Mouse (Mus musculus): ENCODE data around the gene P2rx6.

DNA sequence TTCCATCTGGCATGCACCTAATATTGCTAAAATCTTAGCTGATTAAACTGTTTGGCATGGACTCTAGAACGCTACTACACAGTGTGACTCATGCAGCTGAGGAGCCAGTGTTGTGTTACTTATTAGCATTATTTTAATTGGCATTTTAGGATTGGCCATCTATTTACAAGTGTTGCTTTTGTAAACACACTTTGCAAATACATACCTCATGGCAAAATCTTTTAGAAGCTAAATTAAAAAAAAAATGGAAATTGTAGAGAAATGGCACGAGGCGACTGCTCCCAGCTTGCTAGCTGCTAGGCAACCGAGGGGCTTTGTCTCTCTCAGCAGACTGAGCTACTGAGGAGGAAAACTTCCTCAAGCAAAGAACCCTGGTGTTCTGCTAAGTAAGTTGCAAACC lies 43.3 kb downstream of the P2rx6 start:
- TF ChIP-seq CTCF (IDR thresholded peaks at IDR 0.05; ENCODE audit: low read depth, low read length) (no peak), EP300 (IDR thresholded peaks at IDR 0.05; ENCODE audit: insufficient read depth, low read depth, low read length) (no peak), POLR2A (IDR thresholded peaks at IDR 0.05; ENCODE audit: insufficient read depth, low read length) (no peak)

All from ES-Bruce4 (cell line).